Mouse (Mus musculus) midbrain, embryonic 11.5 days (tissue): Measurements from ENCODE around the gene Colca2. TPM values are rescaled to one million over a fixed set of nuclear protein-coding genes. Genes with fewer than 3 reads are reported as not detected.
A peak's percentile ranks its signal among the peaks of the same experiment; 100 is the strongest.

Experiments
- ATAC-seq: fragments of 200-750 bp; cut with Nextera tagmentation; 2 replicates; pipeline ENCODE4 v1.8.0; 2017; ENCODE audit warnings: moderate TSS enrichment, moderate library complexity; ENCODE audit not compliant: low FRiP score
- DNase-seq: peaks from one replicate; pipeline ENCODE4 v3.0.0; 2015; ENCODE audit warnings: low spot score; ENCODE audit errors: missing footprints
- H3K27ac ChIP-seq: fragments of 300-500 bp; sonication (generic); 2 replicates; pipeline ENCODE4 v1.5.1; 2014; ENCODE audit warnings: low read depth, low read length
- H3K27me3 ChIP-seq: fragments of 300-500 bp; sonication (generic); 2 replicates; pipeline ENCODE4 v1.6.1; 2014; ENCODE audit warnings: mild to moderate bottlenecking, low read length, moderate library complexity, mixed read lengths; ENCODE audit not compliant: control insufficient read depth, insufficient read depth
- H3K36me3 ChIP-seq: fragments of 300-500 bp; sonication (generic); 2 replicates; pipeline ENCODE4 v1.6.1; 2014; ENCODE audit warnings: mild to moderate bottlenecking, low read length, moderate library complexity, mixed read lengths; ENCODE audit not compliant: control insufficient read depth, insufficient read depth
- H3K4me1 ChIP-seq: fragments of 300-500 bp; sonication (generic); 2 replicates; pipeline ENCODE4 v1.6.1; 2014; ENCODE audit warnings: low read length; ENCODE audit not compliant: control insufficient read depth, insufficient read depth
- H3K4me2 ChIP-seq: fragments of 300-500 bp; sonication (generic); 2 replicates; pipeline ENCODE4 v1.6.1; 2014; ENCODE audit warnings: mild to moderate bottlenecking, moderate library complexity
- H3K4me3 ChIP-seq: fragments of 300-500 bp; sonication (generic); 2 replicates; pipeline ENCODE4 v1.5.1; 2014; ENCODE audit warnings: low read depth, low read length
- H3K9ac ChIP-seq: fragments of 300-500 bp; sonication (generic); 2 replicates; pipeline ENCODE4 v1.6.1; 2014; ENCODE audit warnings: low read length
- H3K9me3 ChIP-seq: fragments of 300-500 bp; sonication (generic); 2 replicates; pipeline ENCODE4 v1.6.1; 2016; ENCODE audit warnings: low read length; ENCODE audit not compliant: control insufficient read depth
- WGBS: fragments of 180-500 bp; shearing (Covaris S2); extraction: QIAGEN DNeasy Blood & Tissue Kit; methylation state at CpG from one replicate; pipeline ENCODE4 v1.1.7; 2014; 5-methylcytosine and 5-hydroxymethylcytosine counted together
- polyA plus RNA-seq: library from polyadenylated mRNA; unstranded; fragments of >200 nt; fragmentation: Nextera tagmentation; extraction: Ambion mirVana; gene quantifications from 2 replicates; pipeline ENCODE4 v1.2.1, GENCODE M21; 2014

The Colca2 gene
- polyA plus RNA-seq: 1.1 and 1.6 TPM in 2 replicates

DNA sequence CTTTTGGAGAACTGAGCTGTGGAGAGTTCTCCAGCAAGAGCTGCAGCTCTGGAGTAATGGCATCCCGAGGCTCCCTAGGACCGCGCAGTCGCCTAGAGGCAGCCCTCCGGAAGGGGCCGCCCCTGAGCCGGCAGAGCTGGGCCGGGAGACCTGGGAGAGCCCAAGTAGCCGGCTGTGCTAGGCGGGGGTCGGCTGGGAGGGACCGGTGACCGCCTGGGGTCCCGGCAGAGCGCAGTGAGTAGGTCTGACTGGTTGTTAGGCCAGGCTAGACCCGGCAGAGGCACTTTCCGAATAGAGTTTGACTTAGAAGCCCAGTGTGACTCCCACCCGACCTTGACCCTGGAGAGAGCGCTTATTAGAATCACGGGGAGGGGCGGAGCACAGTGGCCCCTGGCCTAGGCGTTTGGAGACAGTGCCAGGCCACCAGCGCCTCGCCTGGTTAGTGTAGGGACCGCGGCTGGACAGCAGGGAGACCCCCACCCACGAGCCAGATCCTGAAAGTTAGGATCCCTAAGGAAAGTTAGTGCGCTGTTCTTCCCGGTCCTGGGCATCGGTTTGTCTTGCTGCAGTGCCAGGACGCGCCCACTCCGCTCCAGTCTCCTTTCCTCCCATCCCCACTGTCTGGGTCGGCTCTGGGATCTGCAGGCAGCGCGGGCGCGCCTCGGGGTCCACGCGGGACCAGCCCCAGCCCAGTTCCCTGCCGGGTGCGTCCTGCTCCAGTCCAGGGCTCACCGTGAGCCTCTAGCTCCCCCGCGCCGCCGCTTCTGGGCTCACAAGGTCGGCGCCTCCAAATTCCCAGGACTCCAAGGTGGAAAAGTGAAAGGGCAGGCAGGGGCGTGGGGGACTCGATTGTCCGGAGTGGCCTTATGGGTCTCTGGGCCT lies at the start of gene Colca2:
Colca2 (minus strand) TSS at position 70 of the 882 bp plus-strand sequence.
- no peak within 1 kb of the TSS for H3K27ac ChIP-seq
- no peaks in the 10 kb centered on the region for H3K9me3 ChIP-seq
- under 1% methylated on average over 53 of the region's 53 CpGs for WGBS
- ATAC-seq (peak; percentile 98), DNase-seq (peak; percentile 97)
- H3K4me1 ChIP-seq: peaks cover 8% of the 10 kb centered on the region
- peak within 1 kb of the TSS; percentile 95 for H3K4me2 ChIP-seq
- peaks cover 7% of the 10 kb centered on the region for H3K27me3 ChIP-seq
- peak within 1 kb of the TSS; percentile 69 for H3K9ac ChIP-seq
- H3K4me3 ChIP-seq: peak within 1 kb of the TSS; percentile 53
- no peaks in the 10 kb centered on the region for H3K36me3 ChIP-seq

DNA sequence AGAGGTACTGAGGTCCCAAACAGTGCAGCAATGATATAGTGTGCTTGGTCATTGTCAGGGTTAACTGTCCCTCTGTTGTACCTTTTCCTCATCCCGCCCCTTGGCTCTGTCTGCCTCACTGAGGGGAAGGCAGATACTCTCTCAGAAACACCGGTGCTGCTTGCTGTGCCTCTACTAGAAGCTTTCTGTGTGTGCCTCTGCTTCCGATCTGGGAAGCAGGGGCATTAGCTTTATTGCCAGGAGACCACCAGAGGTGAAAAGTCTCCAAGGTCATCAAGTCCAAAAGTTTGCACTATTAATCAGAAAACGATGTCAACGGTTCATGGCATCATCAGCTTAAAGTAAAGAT lies 49.2 kb upstream of the Colca2 start:
- Histone ChIP-seq H3K27me3 (no peaks in the 10 kb centered on the region), H3K9ac (no peak overlapping the region), H3K4me2 (no peak overlapping the region), H3K4me1 (no peaks in the 10 kb centered on the region), H3K27ac (no peak overlapping the region), H3K9me3 (no peaks in the 10 kb centered on the region), H3K36me3 (no peaks in the 10 kb centered on the region), H3K4me3 (no peak overlapping the region)
- 86% methylated on average over 5 of the region's 5 CpGs for WGBS
- ATAC-seq (no peak), DNase-seq (no peak)

DNA sequence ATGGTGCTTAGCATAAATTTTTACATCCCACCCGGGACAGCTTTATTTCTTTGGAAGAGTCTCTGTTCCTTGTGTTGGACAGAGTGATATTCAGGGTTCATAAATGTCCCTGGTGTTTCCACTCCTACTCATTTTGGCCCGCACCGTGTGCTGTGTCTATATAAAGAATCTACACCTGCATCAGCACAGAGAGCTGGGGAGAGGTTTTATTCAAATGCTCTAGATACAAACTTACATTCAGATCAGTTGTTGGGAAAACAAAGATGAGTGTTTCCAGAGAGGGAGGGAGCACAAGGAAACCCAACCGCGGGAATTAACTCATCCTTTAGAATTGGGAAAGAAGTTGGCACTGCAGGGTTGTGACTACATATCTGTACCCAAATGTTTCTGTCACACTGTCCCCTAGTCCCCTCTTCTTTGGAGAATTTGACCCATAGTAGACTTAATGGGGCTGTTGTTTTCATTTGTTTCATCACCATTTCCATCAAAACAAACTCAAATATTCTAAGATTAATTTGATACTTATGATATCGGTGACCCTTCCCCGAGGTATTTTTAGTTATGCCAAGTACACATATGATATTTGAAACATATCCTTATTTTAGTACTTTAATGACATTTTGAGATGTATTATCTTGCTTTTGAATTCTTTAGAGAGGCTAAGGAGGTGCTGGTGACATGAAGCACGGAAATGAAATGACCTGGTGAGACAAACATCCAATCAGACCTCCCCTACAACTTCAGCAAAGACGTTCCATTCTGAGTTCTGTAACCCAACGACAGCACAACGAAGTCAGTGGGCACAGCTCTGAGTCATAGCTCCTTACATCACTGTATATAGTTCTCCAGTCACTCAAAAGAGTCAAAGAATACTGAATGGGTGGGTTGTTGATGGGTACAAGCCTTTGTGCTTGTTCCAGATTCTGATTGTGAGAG lies 48.5 kb upstream of the Colca2 start:
- DNase-seq (no peak), ATAC-seq (no peak)
- 86% methylated on average over 11 of the region's 11 CpGs for WGBS
- no peak overlapping the region for H3K27ac ChIP-seq
- H3K9ac ChIP-seq: no peak overlapping the region
- no peaks in the 10 kb centered on the region for H3K36me3 ChIP-seq
- H3K4me2 ChIP-seq: no peak overlapping the region
- no peaks in the 10 kb centered on the region for H3K27me3 ChIP-seq
- no peaks in the 10 kb centered on the region for H3K4me1 ChIP-seq
- H3K4me3 ChIP-seq: no peak overlapping the region
- H3K9me3 ChIP-seq: no peaks in the 10 kb centered on the region

DNA sequence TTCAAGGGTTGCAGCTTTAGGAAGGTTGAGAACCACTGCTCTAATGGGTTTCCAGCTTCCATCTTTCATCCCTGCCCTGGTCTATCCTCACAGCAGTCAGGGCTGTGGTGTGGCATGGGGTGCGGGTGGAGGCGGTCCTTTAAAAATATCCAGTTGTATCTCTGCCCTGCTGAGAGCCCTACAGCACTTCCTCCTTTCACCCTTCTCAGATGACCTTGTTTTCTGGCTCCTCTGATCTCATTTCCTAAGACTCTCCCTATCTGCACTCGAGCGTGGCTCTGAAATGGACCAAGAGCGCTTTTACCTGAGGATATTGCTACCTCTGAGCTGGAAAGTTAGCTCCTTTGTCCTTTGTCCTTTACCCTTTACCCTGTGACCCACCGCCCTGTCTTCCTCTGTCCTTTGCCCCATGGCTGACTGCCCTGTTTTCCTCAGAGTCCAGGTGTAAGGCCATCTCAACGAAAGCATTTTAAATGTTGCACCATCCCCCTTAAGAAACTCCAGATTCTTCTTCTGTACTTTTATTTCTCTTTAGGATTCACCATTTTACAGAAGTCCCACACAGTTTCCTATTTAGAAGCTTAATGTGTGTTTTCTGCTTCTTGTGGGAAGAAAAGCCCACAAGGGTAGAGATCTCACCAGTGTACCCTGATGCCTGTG lies 46.2 kb upstream of the Colca2 start:
- WGBS: 86% methylated on average over 7 of the region's 7 CpGs

DNA sequence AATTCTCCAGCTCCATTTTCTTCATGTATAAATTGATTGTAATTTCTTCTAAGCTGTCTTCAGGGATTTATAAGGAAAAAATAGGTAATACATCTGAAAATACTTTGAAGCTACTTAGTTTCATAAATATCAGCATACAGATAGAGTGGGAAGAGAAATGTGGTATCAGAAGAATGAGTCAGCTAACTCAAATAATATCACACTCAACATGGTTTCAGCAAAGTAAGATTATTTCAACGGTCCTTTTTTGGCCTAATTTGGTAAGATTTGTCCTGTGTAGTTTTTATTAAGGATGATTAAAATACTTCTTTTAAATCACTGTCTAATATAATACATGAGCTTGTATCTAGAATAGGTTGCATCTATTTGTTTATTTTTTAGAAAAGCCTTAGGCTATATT lies 41.7 kb upstream of the Colca2 start:
- DNase-seq: no peak
- 90% methylated on average over 1 of the region's 1 CpGs for WGBS
- ATAC-seq: no peak
- Histone ChIP-seq H3K4me3 (no peak overlapping the region), H3K4me1 (no peaks in the 10 kb centered on the region), H3K36me3 (no peaks in the 10 kb centered on the region), H3K9ac (no peak overlapping the region), H3K4me2 (no peak overlapping the region), H3K27me3 (no peaks in the 10 kb centered on the region), H3K9me3 (no peaks in the 10 kb centered on the region), H3K27ac (no peak overlapping the region)

More for the DNA sequence above, 46.2 kb upstream of the Colca2 start:
- H3K4me3 ChIP-seq: no peak overlapping the region
- no peak for ATAC-seq
- H3K4me1 ChIP-seq: no peaks in the 10 kb centered on the region
- H3K4me2 ChIP-seq: no peak overlapping the region
- DNase-seq: no peak
- no peaks in the 10 kb centered on the region for H3K9me3 ChIP-seq
- no peak overlapping the region for H3K27ac ChIP-seq
- H3K27me3 ChIP-seq: no peaks in the 10 kb centered on the region
- no peak overlapping the region for H3K9ac ChIP-seq
- H3K36me3 ChIP-seq: no peaks in the 10 kb centered on the region

DNA sequence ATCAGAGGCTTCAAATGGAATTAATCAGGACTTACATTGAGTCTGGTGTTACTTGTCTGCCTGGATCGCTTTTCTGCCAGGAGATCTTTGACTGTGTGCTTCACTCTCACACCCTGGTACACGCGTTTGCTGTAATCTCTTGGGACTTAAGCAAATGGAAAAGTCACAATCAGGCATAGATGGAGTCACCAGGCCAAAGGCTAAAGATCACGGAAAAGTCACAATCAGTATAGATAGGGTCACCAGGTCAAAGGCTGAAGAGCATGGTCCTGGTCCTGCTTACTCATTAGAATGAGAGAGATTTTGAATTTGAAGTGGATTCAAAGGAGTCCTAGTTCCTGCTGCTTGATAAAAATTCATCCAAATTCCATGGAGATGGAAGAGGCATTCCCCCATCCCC lies 39.9 kb upstream of the Colca2 start:
- H3K4me3 ChIP-seq: no peak overlapping the region
- H3K27me3 ChIP-seq: no peaks in the 10 kb centered on the region
- no peak overlapping the region for H3K27ac ChIP-seq
- H3K4me2 ChIP-seq: no peak overlapping the region
- DNase-seq: no peak
- 64% methylated on average over 4 of the region's 4 CpGs for WGBS
- no peaks in the 10 kb centered on the region for H3K9me3 ChIP-seq
- H3K36me3 ChIP-seq: no peaks in the 10 kb centered on the region
- H3K9ac ChIP-seq: no peak overlapping the region
- ATAC-seq: no peak
- H3K4me1 ChIP-seq: no peaks in the 10 kb centered on the region

DNA sequence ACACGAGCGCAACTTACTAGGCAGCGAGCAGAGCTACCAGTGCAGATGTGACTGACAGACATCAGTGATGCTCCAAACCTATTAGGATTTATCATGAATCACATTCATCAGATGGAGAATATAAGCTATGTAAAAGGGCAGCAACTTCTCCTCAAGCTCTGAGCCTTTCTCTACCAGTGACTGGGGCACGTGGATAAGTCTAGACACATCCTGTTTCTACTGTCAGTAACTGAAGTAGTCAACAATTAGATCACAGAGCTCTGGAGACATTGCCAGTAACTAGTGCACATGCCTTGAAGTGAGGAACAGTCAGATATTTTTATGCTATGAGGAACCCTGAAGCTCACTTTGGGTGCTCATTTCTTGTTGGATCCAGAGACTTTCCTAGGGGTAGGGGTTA lies 39.0 kb upstream of the Colca2 start:
- Histone ChIP-seq H3K9ac (no peak overlapping the region), H3K27ac (no peak overlapping the region), H3K4me1 (no peaks in the 10 kb centered on the region), H3K4me3 (no peak overlapping the region), H3K4me2 (no peak overlapping the region), H3K36me3 (no peaks in the 10 kb centered on the region), H3K9me3 (no peaks in the 10 kb centered on the region), H3K27me3 (no peaks in the 10 kb centered on the region)
- no peak for DNase-seq
- no peak for ATAC-seq
- 92% methylated on average over 4 of the region's 4 CpGs for WGBS

DNA sequence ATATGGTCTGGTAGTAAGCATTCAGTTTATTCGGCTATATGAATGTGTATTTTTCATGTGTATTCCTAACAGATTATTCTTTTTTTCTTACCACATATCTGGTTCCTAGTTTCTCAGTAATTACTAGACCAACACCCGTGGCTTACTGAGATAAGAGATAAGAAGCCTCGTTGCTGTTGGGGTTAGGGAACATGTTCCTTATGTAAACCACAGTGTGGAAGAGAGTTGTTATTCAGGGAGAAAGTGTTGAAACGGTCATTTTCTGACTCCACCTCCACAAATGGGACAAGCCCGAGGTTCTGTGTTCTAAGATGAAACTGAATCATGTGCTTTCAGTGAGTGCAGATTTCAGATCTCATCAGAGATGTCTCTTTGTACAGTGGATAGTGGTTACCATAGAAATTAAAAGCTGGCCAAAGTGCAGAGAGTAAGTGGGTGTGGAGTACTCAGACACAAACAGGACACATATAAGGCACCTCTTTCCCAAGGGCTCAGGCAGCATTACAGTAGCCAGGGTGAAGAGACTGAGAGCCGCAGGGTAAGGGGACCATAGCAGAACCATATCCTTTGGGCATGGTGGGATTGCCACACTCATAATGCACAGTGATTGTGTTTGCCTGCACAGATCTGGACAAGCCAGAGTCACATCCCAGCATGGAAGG lies 37.2 kb upstream of the Colca2 start:
- no peak for ATAC-seq
- Histone ChIP-seq H3K27ac (no peak overlapping the region), H3K36me3 (no peaks in the 10 kb centered on the region), H3K9me3 (no peaks in the 10 kb centered on the region), H3K9ac (no peak overlapping the region), H3K4me1 (no peaks in the 10 kb centered on the region), H3K27me3 (no peaks in the 10 kb centered on the region), H3K4me2 (no peak overlapping the region), H3K4me3 (no peak overlapping the region)
- 84% methylated on average over 6 of the region's 6 CpGs for WGBS
- no peak for DNase-seq
